Mouse (Mus musculus): ENCODE measurements around the gene Lrp6. TPM values are rescaled to one million over a fixed set of nuclear protein-coding genes. Genes with fewer than 3 reads are reported as not detected.

Lrp6 gene
- polyA plus RNA-seq, 1 experiment from 2014 or later: 20.8 TPM

DNA sequence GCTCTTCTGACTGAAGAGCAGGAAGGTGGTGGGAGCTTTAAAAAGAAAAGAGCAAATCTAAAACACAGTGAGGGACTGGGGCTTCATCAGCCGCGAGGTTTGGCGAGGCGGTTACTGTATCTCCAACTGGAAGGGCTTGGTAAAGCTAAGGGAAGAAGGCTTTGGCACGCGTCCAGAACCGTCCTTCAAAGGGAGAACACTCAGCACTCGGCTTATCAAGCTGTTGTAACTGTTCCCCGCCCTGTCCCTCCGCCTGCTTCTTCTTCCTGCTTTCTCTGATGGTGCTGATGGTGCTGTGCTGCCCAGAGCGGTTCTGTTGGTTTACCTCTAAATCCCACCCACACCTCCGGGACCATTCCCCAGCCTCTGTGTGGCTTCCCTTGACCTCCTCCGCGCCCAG, 95.9 kb downstream of the Lrp6 start:
- peak; percentile 27; the same call in 1 of the 2 replicates for ATAC-seq (ENCODE audit: low read depth)
- Histone ChIP-seq H3K9ac (no peak overlapping the region), H3K9me3 (no peaks in the 10 kb centered on the region), H3K36me3 (peaks cover 45% of the 10 kb centered on the region), H3K27ac (replicated peaks) (no peak overlapping the region), H3K4me2 (no peak overlapping the region), H3K4me3 (no peak overlapping the region), H3K4me1 (replicated peaks) (no peaks in the 10 kb centered on the region), H3K27me3 (no peaks in the 10 kb centered on the region)
- 84% methylated on average over 14 of the region's 14 CpGs for WGBS

- Histone ChIP-seq H3K4me1 (replicated peaks) (no peaks in the 10 kb centered on the region), H3K4me2 (no peak overlapping the region), H3K27ac (replicated peaks) (no peak overlapping the region), H3K9me3 (no peaks in the 10 kb centered on the region), H3K4me3 (no peak overlapping the region), H3K9ac (no peak overlapping the region), H3K36me3 (peaks cover 55% of the 10 kb centered on the region), H3K27me3 (no peaks in the 10 kb centered on the region)
- WGBS: 93% methylated on average over 2 of the region's 2 CpGs
- ATAC-seq (ENCODE audit: low read depth): no peak
These were observed 97.5 kb downstream of the Lrp6 start for GRCm38 (mm10) chr6:134469297-134469696.

GRCm38 (mm10) chr6:134466671-134467229, 100.0 kb downstream of the Lrp6 start:
- Histone ChIP-seq H3K27ac (replicated peaks) (no peak overlapping the region), H3K4me3 (no peak overlapping the region), H3K27me3 (no peaks in the 10 kb centered on the region), H3K9ac (no peak overlapping the region), H3K9me3 (no peaks in the 10 kb centered on the region), H3K36me3 (peaks cover 70% of the 10 kb centered on the region), H3K4me1 (replicated peaks) (no peaks in the 10 kb centered on the region), H3K4me2 (no peak overlapping the region)
- no peak for ATAC-seq (ENCODE audit: low read depth)
- WGBS: 84% methylated on average over 10 of the region's 10 CpGs

GRCm38 (mm10) chr6:134461175-134461574, 105.6 kb downstream of the Lrp6 start:
- WGBS: 87% methylated on average over 6 of the region's 6 CpGs
- Histone ChIP-seq H3K9me3 (no peaks in the 10 kb centered on the region), H3K4me3 (no peak overlapping the region), H3K4me1 (replicated peaks) (no peaks in the 10 kb centered on the region), H3K9ac (no peak overlapping the region), H3K4me2 (no peak overlapping the region), H3K27ac (replicated peaks) (no peak overlapping the region), H3K27me3 (no peaks in the 10 kb centered on the region), H3K36me3 (peaks cover 79% of the 10 kb centered on the region)
- ATAC-seq (ENCODE audit: low read depth): no peak

- Histone ChIP-seq H3K9me3 (no peaks in the 10 kb centered on the region), H3K4me1 (replicated peaks) (no peaks in the 10 kb centered on the region), H3K27ac (replicated peaks) (no peak overlapping the region), H3K9ac (no peak overlapping the region), H3K36me3 (peaks cover 88% of the 10 kb centered on the region), H3K27me3 (no peaks in the 10 kb centered on the region), H3K4me2 (no peak overlapping the region), H3K4me3 (no peak overlapping the region)
- WGBS: 93% methylated on average over 1 of the region's 1 CpGs
- ATAC-seq (ENCODE audit: low read depth): no peak
These were observed 108.4 kb downstream of the Lrp6 start for GRCm38 (mm10) chr6:134458376-134458775.

GRCm38 (mm10) chr6:134454093-134454492, 112.7 kb downstream of the Lrp6 start:
- WGBS: 100% methylated on average over 1 of the region's 1 CpGs
- Histone ChIP-seq H3K27me3 (no peaks in the 10 kb centered on the region), H3K4me2 (no peak overlapping the region), H3K4me1 (replicated peaks) (peaks cover 5% of the 10 kb centered on the region), H3K9ac (no peak overlapping the region), H3K4me3 (no peak overlapping the region), H3K36me3 (peaks cover 89% of the 10 kb centered on the region), H3K9me3 (no peaks in the 10 kb centered on the region), H3K27ac (replicated peaks) (no peak overlapping the region)
- no peak for ATAC-seq (ENCODE audit: low read depth)

- Histone ChIP-seq H3K27me3 (no peaks in the 10 kb centered on the region), H3K36me3 (peaks cover 64% of the 10 kb centered on the region), H3K4me1 (replicated peaks) (peaks cover 5% of the 10 kb centered on the region), H3K9me3 (no peaks in the 10 kb centered on the region), H3K4me2 (no peak overlapping the region), H3K27ac (replicated peaks) (0 out of 2 replicates have a peak overlapping the region, but pooled peaks have one; percentile 6), H3K4me3 (no peak overlapping the region), H3K9ac (no peak overlapping the region)
- WGBS: 64% methylated on average over 14 of the region's 14 CpGs
- ATAC-seq (ENCODE audit: low read depth): peak; percentile 66
These were observed 116.1 kb downstream of the Lrp6 start for GRCm38 (mm10) chr6:134450661-134451119.

DNA sequence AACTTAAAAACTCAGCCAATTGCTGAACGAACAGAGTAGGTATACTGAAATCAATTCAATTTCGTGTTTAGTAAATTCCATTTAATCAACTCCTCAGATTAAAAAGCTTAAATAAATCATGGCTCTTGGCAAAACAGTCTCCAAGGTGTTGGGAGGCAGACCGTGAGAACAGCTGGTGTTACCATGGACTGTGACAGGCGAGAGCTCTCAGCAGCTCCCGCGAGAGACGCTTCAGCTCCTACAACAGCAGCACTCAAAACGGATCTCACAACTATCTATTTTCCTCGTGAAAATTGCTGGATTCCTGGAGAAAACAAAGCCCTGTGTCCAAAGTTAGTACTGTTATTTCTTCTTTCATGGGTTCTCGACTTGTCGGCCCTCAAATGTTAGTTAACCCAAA, 116.8 kb downstream of the Lrp6 start:
- Histone ChIP-seq H3K36me3 (peaks cover 62% of the 10 kb centered on the region), H3K4me3 (no peak overlapping the region), H3K4me2 (no peak overlapping the region), H3K4me1 (replicated peaks) (peaks cover 5% of the 10 kb centered on the region), H3K9me3 (no peaks in the 10 kb centered on the region), H3K9ac (no peak overlapping the region), H3K27ac (replicated peaks) (no peak overlapping the region), H3K27me3 (no peaks in the 10 kb centered on the region)
- ATAC-seq (ENCODE audit: low read depth): 0 out of 2 replicates have a peak, but pooled peaks have one; percentile 67
- WGBS: 53% methylated on average over 11 of the region's 11 CpGs

- no peak overlapping the region for H3K9ac ChIP-seq
- H3K27me3 ChIP-seq: no peaks in the 10 kb centered on the region
- ATAC-seq (ENCODE audit: low read depth): no peak
- H3K4me2 ChIP-seq: no peak overlapping the region
- WGBS: 94% methylated on average over 12 of the region's 12 CpGs
- H3K4me3 ChIP-seq: no peak overlapping the region
- H3K27ac ChIP-seq (replicated peaks): no peak overlapping the region
- no peaks in the 10 kb centered on the region for H3K9me3 ChIP-seq
- peaks cover 52% of the 10 kb centered on the region for H3K36me3 ChIP-seq
- H3K4me1 ChIP-seq (replicated peaks): peaks cover 5% of the 10 kb centered on the region
These were observed 118.3 kb downstream of the Lrp6 start for GRCm38 (mm10) chr6:134448451-134448850.

DNA sequence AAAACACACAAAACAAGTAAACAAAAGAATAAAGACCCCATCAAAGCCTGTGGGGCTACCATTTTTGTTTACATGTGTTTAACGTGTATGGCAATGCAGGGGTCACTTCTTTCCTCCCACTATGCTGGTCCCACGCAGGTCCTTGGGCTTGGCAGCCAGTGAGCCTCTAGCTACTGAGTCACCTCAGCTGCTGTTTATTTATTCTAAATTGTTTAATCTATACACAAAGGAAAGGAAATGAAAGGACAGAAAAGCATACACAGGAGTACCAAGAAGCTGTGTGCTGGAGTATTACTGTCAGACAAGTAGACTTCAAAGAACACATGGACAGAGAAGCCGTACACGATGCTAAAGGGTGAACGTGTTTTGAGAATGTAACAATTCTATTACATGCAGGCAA, 122.8 kb downstream of the Lrp6 start:
- Histone ChIP-seq H3K27me3 (no peaks in the 10 kb centered on the region), H3K4me1 (replicated peaks) (peaks cover 14% of the 10 kb centered on the region), H3K27ac (replicated peaks) (no peak overlapping the region), H3K36me3 (peaks cover 15% of the 10 kb centered on the region), H3K4me3 (no peak overlapping the region), H3K4me2 (no peak overlapping the region), H3K9ac (no peak overlapping the region), H3K9me3 (no peaks in the 10 kb centered on the region)
- no peak for ATAC-seq (ENCODE audit: low read depth)
- 83% methylated on average over 5 of the region's 5 CpGs for WGBS

DNA sequence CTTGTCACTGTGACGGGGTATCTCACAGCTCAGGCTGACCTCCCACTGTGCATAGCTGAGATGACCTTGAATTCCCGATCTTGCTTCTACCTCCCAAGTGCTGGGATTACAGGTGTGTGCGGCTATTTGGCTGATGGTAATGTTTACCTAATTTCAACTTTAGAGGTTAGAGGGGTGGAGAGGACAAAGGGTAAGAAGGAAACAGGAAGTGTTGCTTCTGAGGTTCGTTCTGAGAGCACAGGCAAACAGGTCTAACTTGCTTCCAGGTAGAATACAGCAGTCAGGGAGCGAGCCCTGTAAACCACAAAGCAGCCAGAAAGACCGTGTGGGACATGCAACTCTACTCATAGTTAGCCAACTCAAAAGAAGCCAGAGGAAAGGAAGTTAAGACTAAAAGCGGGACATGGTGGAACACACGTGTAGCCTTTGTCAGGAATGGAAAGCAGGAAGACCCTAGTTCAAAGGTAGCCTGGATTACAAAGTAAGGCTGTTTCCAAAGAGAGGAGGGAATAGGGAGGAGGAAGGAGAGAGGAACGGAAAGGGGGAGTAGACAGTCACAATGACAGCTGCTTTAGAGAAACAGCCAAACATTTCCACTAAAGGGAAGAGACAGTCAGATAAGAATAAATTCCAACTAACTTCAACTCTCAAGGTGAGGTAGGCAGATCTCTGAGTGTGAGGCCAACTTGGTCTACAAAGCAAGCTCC, 123.4 kb downstream of the Lrp6 start:
- H3K27me3 ChIP-seq: no peaks in the 10 kb centered on the region
- H3K4me3 ChIP-seq: no peak overlapping the region
- peaks cover 15% of the 10 kb centered on the region for H3K36me3 ChIP-seq
- 84% methylated on average over 9 of the region's 9 CpGs for WGBS
- H3K4me1 ChIP-seq (replicated peaks): peaks cover 19% of the 10 kb centered on the region
- no peak for ATAC-seq (ENCODE audit: low read depth)
- H3K9me3 ChIP-seq: no peaks in the 10 kb centered on the region
- no peak overlapping the region for H3K27ac ChIP-seq (replicated peaks)
- H3K9ac ChIP-seq: no peak overlapping the region
- H3K4me2 ChIP-seq: no peak overlapping the region

GRCm38 (mm10) chr6:134442219-134442618, 124.5 kb downstream of the Lrp6 start:
- no peak overlapping the region for H3K9ac ChIP-seq
- ATAC-seq (ENCODE audit: low read depth): no peak
- peaks cover 15% of the 10 kb centered on the region for H3K36me3 ChIP-seq
- peaks cover 20% of the 10 kb centered on the region for H3K4me1 ChIP-seq (replicated peaks)
- H3K9me3 ChIP-seq: no peaks in the 10 kb centered on the region
- H3K4me2 ChIP-seq: no peak overlapping the region
- 92% methylated on average over 5 of the region's 5 CpGs for WGBS
- H3K27me3 ChIP-seq: no peaks in the 10 kb centered on the region
- no peak overlapping the region for H3K4me3 ChIP-seq
- H3K27ac ChIP-seq (replicated peaks): no peak overlapping the region

Data from neural tube, embryonic 13.5 days (tissue).